Mouse (Mus musculus): ENCODE measurements around the gene Olfr1366. TPM values are rescaled to one million over a fixed set of nuclear protein-coding genes. Genes with fewer than 3 reads are reported as not detected.
A peak's percentile ranks its signal among the peaks of the same experiment; 100 is the strongest.
"Not testable (repeated sequence)": the region's sequence is repeated elsewhere in the genome, so short reads cannot be mapped to it uniquely, and the experiment has no call there.

Olfr1366 gene
- not detected for total RNA-seq (2021)

- intact Hi-C loops (cut with DNase I), result no loop called here
- no peak for DNase-seq
Measured at GRCm38 (mm10) chr13:21542708-21543107, at the start of gene Olfr1366. Olfr1366 (minus strand) TSS chr13:21542808.

- DNase-seq, result no peak
- intact Hi-C loops (cut with DNase I), result no loop called here
Measured at GRCm38 (mm10) chr13:21591618-21592017, 49.0 kb upstream of the Olfr1366 start.

GRCm38 (mm10) chr13:21581659-21582058 is 39.1 kb upstream of the Olfr1366 start, which contains the start of gene Olfr1364:
Olfr1364 (minus strand) TSS chr13:21581759.
- intact Hi-C loops (cut with DNase I), result no loop called here
- no peak for DNase-seq

- no peak for DNase-seq
- intact Hi-C loops (cut with DNase I), result no loop called here
Measured at GRCm38 (mm10) chr13:21559793-21560192, 17.2 kb upstream of the Olfr1366 start, which contains the start of gene Olfr1535. Olfr1535 (minus strand) TSS chr13:21559893.

- intact Hi-C loops (cut with DNase I), result no loop called here
- DNase-seq, result no peak
Measured at GRCm38 (mm10) chr13:21550416-21551110, 8.0 kb upstream of the Olfr1366 start.

GRCm38 (mm10) chr13:21549487-21549886 is 6.9 kb upstream of the Olfr1366 start:
- no peak for DNase-seq
- intact Hi-C loops (cut with DNase I), result no loop called here

- DNase-seq, result peak; percentile 94
- intact Hi-C loops (cut with DNase I), result loop anchor here (2.0 to 5.0 kb wide), 4 partner anchors 24 to 168 kb away; partner anchors contain the start of genes Gm10065, Zkscan3, Zkscan4 and Zscan12
Measured at GRCm38 (mm10) chr13:21530781-21531201, 11.8 kb downstream of the Olfr1366 start, which contains the start of gene Zkscan8. Zkscan8 (minus strand) TSS chr13:21531120.

- intact Hi-C loops (cut with DNase I), result loop anchor here (2.0 to 5.0 kb wide), 4 partner anchors 23 to 167 kb away; partner anchors contain the start of genes Gm10065, Zkscan3, Zkscan4 and Zscan12
Measured at GRCm38 (mm10) chr13:21530136-21530535, 12.5 kb downstream of the Olfr1366 start.

GRCm38 (mm10) chr13:21506221-21506649 is 36.4 kb downstream of the Olfr1366 start:
- intact Hi-C loops (cut with DNase I), result loop anchor here (2.0 to 5.0 kb wide), 4 partner anchors 25 to 99 kb away; partner anchors contain the start of genes Nkapl and Zkscan8
- DNase-seq, result peak; percentile 83 to 86

More at GRCm38 (mm10) chr13:21530136-21530535, 12.5 kb downstream of the Olfr1366 start:
- DNase-seq, result no peak

GRCm38 (mm10) chr13:21502296-21502695 is 40.3 kb downstream of the Olfr1366 start:
- no peak for DNase-seq
- intact Hi-C loops (cut with DNase I), result no loop called here

GRCm38 (mm10) chr13:21501182-21501581 is 41.4 kb downstream of the Olfr1366 start, which contains the start of gene Gm11273:
Gm11273 (minus strand) TSS chr13:21501418.
- DNase-seq; intact Hi-C loops (cut with DNase I): not testable (repeated sequence)

- intact Hi-C loops (cut with DNase I), result no loop called here
- DNase-seq, result no peak
Measured at GRCm38 (mm10) chr13:21495080-21495479, 47.5 kb downstream of the Olfr1366 start, which contains the start of gene AK157302. AK157302 (plus strand) TSS chr13:21495223.

GRCm38 (mm10) chr13:21492847-21493246 is 49.8 kb downstream of the Olfr1366 start:
- intact Hi-C loops (cut with DNase I), result no loop called here
- DNase-seq, result no peak

GRCm38 (mm10) chr13:21486881-21487280 is 55.7 kb downstream of the Olfr1366 start:
- DNase-seq, result no peak
- intact Hi-C loops (cut with DNase I), result no loop called here

Other genes with a start within 250 kb of the Olfr1366 start
- not detected for gene Gpx6, start 230.7 kb downstream of the Olfr1366 start, total RNA-seq (2021)
- not detected for gene Olfr1367, start 195.9 kb downstream of the Olfr1366 start, total RNA-seq (2021)
- 1 to 10 TPM; 6.3 to 7.1 TPM for gene Zscan12, start 180.0 kb downstream of the Olfr1366 start, total RNA-seq (2021)
- gene Zkscan3, start 140.1 kb downstream of the Olfr1366 start, total RNA-seq (2021), result 10 to 100 TPM; 38.9 to 39.0 TPM
- gene Pgbd1, start 101.8 kb downstream of the Olfr1366 start, total RNA-seq (2021), result under 1 TPM; 0.36 to 0.89 TPM
- 10 to 100 TPM; 20.6 to 22.4 TPM for gene Zscan26, start 89.1 kb downstream of the Olfr1366 start, total RNA-seq (2021)
- gene Nkapl, start 74.3 kb downstream of the Olfr1366 start, total RNA-seq (2021), result under 1 TPM; 0.57 to 0.77 TPM
- 1 to 10 TPM; 1.7 to 2.4 TPM for gene Zkscan4, start 63.9 kb downstream of the Olfr1366 start, total RNA-seq (2021)
- gene Gm10065, start 63.4 kb downstream of the Olfr1366 start, total RNA-seq (2021), result not detected
- 10 to 100 TPM; 26.0 to 28.5 TPM for gene AK157302, start 47.6 kb downstream of the Olfr1366 start, total RNA-seq (2021)
- 100 to 1,000 TPM; 216 to 225 TPM for gene Gm11273, start 41.4 kb downstream of the Olfr1366 start, total RNA-seq (2021)
- 10 to 100 TPM; 13.9 to 18.1 TPM for gene Zkscan8, start 11.7 kb downstream of the Olfr1366 start, total RNA-seq (2021)
- not detected for gene Olfr1535, start 17.1 kb upstream of the Olfr1366 start, total RNA-seq (2021)
- gene Olfr1364, start 39.0 kb upstream of the Olfr1366 start, total RNA-seq (2021), result not detected
- not detected for gene Olfr1362, start 71.2 kb upstream of the Olfr1366 start, total RNA-seq (2021)
- gene Olfr11, start 99.7 kb upstream of the Olfr1366 start, total RNA-seq (2021), result not detected
- gene Olfr1361, start 120.6 kb upstream of the Olfr1366 start, total RNA-seq (2021), result not detected
- gene Olfr1360, start 134.6 kb upstream of the Olfr1366 start, total RNA-seq (2021), result not detected
- gene Olfr1359, start 155.3 kb upstream of the Olfr1366 start, total RNA-seq (2021), result not detected
- 100 to 1,000 TPM; 206 to 220 TPM for gene Hist1h2bl, start 173.3 kb upstream of the Olfr1366 start, total RNA-seq (2021)
- 100 to 1,000 TPM; 201 to 229 TPM for gene Hist1h2ai, start 173.6 kb upstream of the Olfr1366 start, total RNA-seq (2021)
- 100 to 1,000 TPM; 284 to 332 TPM for gene Hist1h3h, start 174.9 kb upstream of the Olfr1366 start, total RNA-seq (2021)
- 10 to 100 TPM; 54.7 to 69.5 TPM for gene Hist1h2bm, start 179.2 kb upstream of the Olfr1366 start, total RNA-seq (2021)
- gene Hist1h4j, start 192.3 kb upstream of the Olfr1366 start, total RNA-seq (2021), result 10 to 100 TPM; 39.0 to 39.7 TPM
- 100 to 1,000 TPM; 426 to 466 TPM for gene Hist1h4k, start 207.7 kb upstream of the Olfr1366 start, total RNA-seq (2021)
- 10 to 100 TPM; 79.2 to 89.4 TPM for gene Hist1h2ak, start 211.0 kb upstream of the Olfr1366 start, total RNA-seq (2021)
- 100 to 1,000 TPM in 1 of 2 experiments, 10 to 100 TPM in 1; 98.6 to 149 TPM for gene Hist1h2bn, start 211.3 kb upstream of the Olfr1366 start, total RNA-seq (2021)
- gene Hist1h1b, start 237.8 kb upstream of the Olfr1366 start, total RNA-seq (2021), result 100 to 1,000 TPM; 112 to 150 TPM
- 100 to 1,000 TPM; 213 to 223 TPM for gene Hist1h3i, start 240.6 kb upstream of the Olfr1366 start, total RNA-seq (2021)
- 10 to 100 TPM; 37.7 to 43.5 TPM for gene Hist1h2an, start 244.4 kb upstream of the Olfr1366 start, total RNA-seq (2021)
- gene Hist1h2bp, start 244.7 kb upstream of the Olfr1366 start, total RNA-seq (2021), result 10 to 100 TPM; 80.8 to 84.7 TPM